Mouse (Mus musculus) olfactory bulb, adult 2 months (tissue): Measurements from ENCODE around the gene Shq1.

Experiments used
- CTCF ChIP-seq: fragments of 200-500 bp; IDR thresholded peaks from 2 replicates; pipeline ENCODE4 v1.5.1; 2012; ENCODE audit warnings: low read depth, mild to moderate bottlenecking, low read length, moderate library complexity; ENCODE audit not compliant: insufficient read depth
- POLR2A ChIP-seq: fragments of 200-500 bp; IDR thresholded peaks from 2 replicates; pipeline ENCODE4 v1.6.1; 2012; ENCODE audit warnings: mild to moderate bottlenecking, low read depth, low read length, moderate library complexity; ENCODE audit not compliant: insufficient read depth

GRCm38 (mm10) chr6:100629086-100629485 is 41.9 kb downstream of the Shq1 start:
- TF ChIP-seq POLR2A (no peak), CTCF (no peak)
